Mouse (Mus musculus): ENCODE data around the gene Ngb. TPM values are rescaled to one million over a fixed set of nuclear protein-coding genes. Genes with fewer than 3 reads are reported as not detected.

Ngb gene
- total RNA-seq, 1 experiment: 1.2 TPM

- in situ Hi-C loops (cut with MboI; ENCODE audit: low sequenced_read_pairs in 2 of 2, unreplicated experiment in 2 of 2): no loop called here
- no peak overlapping the region for H3K4me3 ChIP-seq (ENCODE audit: insufficient read depth in 1 of 2, low read depth in 1 of 2, low read length in 2 of 2, poor library complexity in 1 of 2, severe bottlenecking in 1 of 2)
Observed at GRCm38 (mm10) chr12:87107357-87107977, 5.1 kb upstream of the Ngb start.

GRCm38 (mm10) chr12:87104796-87105195 is 2.5 kb upstream of the Ngb start:
- H3K4me1 ChIP-seq (ENCODE audit: control insufficient read depth in 2 of 2, insufficient read depth in 2 of 2, low read length in 2 of 2, poor library complexity in 1 of 2): peaks cover 0 to 2% of the 10 kb centered on the region in 2 experiments; a peak in 1 of 4 replicates
- DNase-seq (ENCODE audit: low read depth, low spot score): no peak
- no peaks in the 10 kb centered on the region for H3K9me3 ChIP-seq (ENCODE audit: control insufficient read depth, insufficient read depth, low read depth, low read length)
- in situ Hi-C loops (cut with MboI; ENCODE audit: low sequenced_read_pairs in 2 of 2, unreplicated experiment in 2 of 2): no loop called here
- no peak overlapping the region for H3K4me3 ChIP-seq (ENCODE audit: insufficient read depth in 1 of 2, low read depth in 1 of 2, low read length in 2 of 2, poor library complexity in 1 of 2, severe bottlenecking in 1 of 2)
- H3K9ac ChIP-seq (ENCODE audit: insufficient read depth, low read depth, low read length, poor library complexity, severe bottlenecking): no peak overlapping the region
- H3K27ac ChIP-seq (ENCODE audit: insufficient read depth, low read depth, low read length, poor library complexity, severe bottlenecking): no peak overlapping the region
- H3K36me3 ChIP-seq (ENCODE audit: control insufficient read depth, insufficient read depth, low read length, poor library complexity, severe bottlenecking): peaks cover 2% of the 10 kb centered on the region; the same call in 1 of the 2 replicates
- no peak for TF ChIP-seq HCFC1 (IDR thresholded peaks at IDR 0.05; ENCODE audit: borderline replicate concordance, insufficient read depth, low read length)
- TF ChIP-seq MAFK (IDR thresholded peaks at IDR 0.05; ENCODE audit: insufficient read depth, low read depth, low read length): no peak
- TF ChIP-seq CHD2 (IDR thresholded peaks at IDR 0.05; ENCODE audit: low read depth, low read length): no peak
- no peak for TF ChIP-seq ZC3H11A (IDR thresholded peaks at IDR 0.05; ENCODE audit: borderline replicate concordance, low read depth, low read length)
- TF ChIP-seq ZNF384 (IDR thresholded peaks at IDR 0.05; ENCODE audit: low read depth, low read length): no peak

More at GRCm38 (mm10) chr12:87107357-87107977, 5.1 kb upstream of the Ngb start:
- H3K36me3 ChIP-seq (ENCODE audit: control insufficient read depth, insufficient read depth, low read length, poor library complexity, severe bottlenecking): peaks cover 2% of the 10 kb centered on the region; the same call in 1 of the 2 replicates
- no peak for DNase-seq (ENCODE audit: low read depth, low spot score)
- no peak overlapping the region for H3K9ac ChIP-seq (ENCODE audit: insufficient read depth, low read depth, low read length, poor library complexity, severe bottlenecking)
- no peaks in the 10 kb centered on the region for H3K9me3 ChIP-seq (ENCODE audit: control insufficient read depth, insufficient read depth, low read depth, low read length)
- H3K27ac ChIP-seq (ENCODE audit: insufficient read depth, low read depth, low read length, poor library complexity, severe bottlenecking): no peak overlapping the region
- H3K4me1 ChIP-seq (ENCODE audit: control insufficient read depth in 2 of 2, insufficient read depth in 2 of 2, low read length in 2 of 2, poor library complexity in 1 of 2): no peaks in the 10 kb centered on the region
- no peak for TF ChIP-seq MAFK (IDR thresholded peaks at IDR 0.05; ENCODE audit: insufficient read depth, low read depth, low read length)
- no peak for TF ChIP-seq HCFC1 (IDR thresholded peaks at IDR 0.05; ENCODE audit: borderline replicate concordance, insufficient read depth, low read length)
- TF ChIP-seq ZC3H11A (IDR thresholded peaks at IDR 0.05; ENCODE audit: borderline replicate concordance, low read depth, low read length): no peak
- no peak for TF ChIP-seq CHD2 (IDR thresholded peaks at IDR 0.05; ENCODE audit: low read depth, low read length)
- no peak for TF ChIP-seq ZNF384 (IDR thresholded peaks at IDR 0.05; ENCODE audit: low read depth, low read length)

GRCm38 (mm10) chr12:87103471-87103870 is 1.1 kb upstream of the Ngb start:
- H3K36me3 ChIP-seq (ENCODE audit: control insufficient read depth, insufficient read depth, low read length, poor library complexity, severe bottlenecking): no peaks in the 10 kb centered on the region
- in situ Hi-C loops (cut with MboI; ENCODE audit: low sequenced_read_pairs in 2 of 2, unreplicated experiment in 2 of 2): no loop called here
- DNase-seq (ENCODE audit: low read depth, low spot score): no peak
- TF ChIP-seq ZNF384 (IDR thresholded peaks at IDR 0.05; ENCODE audit: low read depth, low read length): no peak
- no peak for TF ChIP-seq HCFC1 (IDR thresholded peaks at IDR 0.05; ENCODE audit: borderline replicate concordance, insufficient read depth, low read length)
- TF ChIP-seq ZC3H11A (IDR thresholded peaks at IDR 0.05; ENCODE audit: borderline replicate concordance, low read depth, low read length): no peak
- no peak for TF ChIP-seq CHD2 (IDR thresholded peaks at IDR 0.05; ENCODE audit: low read depth, low read length)
- no peak for TF ChIP-seq MAFK (IDR thresholded peaks at IDR 0.05; ENCODE audit: insufficient read depth, low read depth, low read length)
- peaks cover 0 to 2% of the 10 kb centered on the region in 2 experiments; a peak in 1 of 4 replicates for H3K4me1 ChIP-seq (ENCODE audit: control insufficient read depth in 2 of 2, insufficient read depth in 2 of 2, low read length in 2 of 2, poor library complexity in 1 of 2)
- H3K9me3 ChIP-seq (ENCODE audit: control insufficient read depth, insufficient read depth, low read depth, low read length): no peaks in the 10 kb centered on the region
- no peak overlapping the region for H3K27ac ChIP-seq (ENCODE audit: insufficient read depth, low read depth, low read length, poor library complexity, severe bottlenecking)
- H3K9ac ChIP-seq (ENCODE audit: insufficient read depth, low read depth, low read length, poor library complexity, severe bottlenecking): no peak overlapping the region
- no peak overlapping the region for H3K4me3 ChIP-seq (ENCODE audit: insufficient read depth in 1 of 2, low read depth in 1 of 2, low read length in 2 of 2, poor library complexity in 1 of 2, severe bottlenecking in 1 of 2)

GRCm38 (mm10) chr12:87100331-87100730 is 2.0 kb downstream of the Ngb start:
- in situ Hi-C loops (cut with MboI; ENCODE audit: low sequenced_read_pairs in 2 of 2, unreplicated experiment in 2 of 2): no loop called here
- H3K36me3 ChIP-seq (ENCODE audit: control insufficient read depth, insufficient read depth, low read length, poor library complexity, severe bottlenecking): no peaks in the 10 kb centered on the region
- TF ChIP-seq ZC3H11A (IDR thresholded peaks at IDR 0.05; ENCODE audit: borderline replicate concordance, low read depth, low read length): no peak
- no peak for TF ChIP-seq ZNF384 (IDR thresholded peaks at IDR 0.05; ENCODE audit: low read depth, low read length)
- TF ChIP-seq MAFK (IDR thresholded peaks at IDR 0.05; ENCODE audit: insufficient read depth, low read depth, low read length): no peak
- TF ChIP-seq CHD2 (IDR thresholded peaks at IDR 0.05; ENCODE audit: low read depth, low read length): no peak
- no peak for TF ChIP-seq HCFC1 (IDR thresholded peaks at IDR 0.05; ENCODE audit: borderline replicate concordance, insufficient read depth, low read length)
- no peak overlapping the region for H3K9ac ChIP-seq (ENCODE audit: insufficient read depth, low read depth, low read length, poor library complexity, severe bottlenecking)
- DNase-seq (ENCODE audit: low read depth, low spot score): no peak
- no peaks in the 10 kb centered on the region for H3K9me3 ChIP-seq (ENCODE audit: control insufficient read depth, insufficient read depth, low read depth, low read length)
- peaks cover 0 to 2% of the 10 kb centered on the region in 2 experiments; a peak in 1 of 4 replicates for H3K4me1 ChIP-seq (ENCODE audit: control insufficient read depth in 2 of 2, insufficient read depth in 2 of 2, low read length in 2 of 2, poor library complexity in 1 of 2)
- H3K4me3 ChIP-seq (ENCODE audit: insufficient read depth in 1 of 2, low read depth in 1 of 2, low read length in 2 of 2, poor library complexity in 1 of 2, severe bottlenecking in 1 of 2): no peak overlapping the region
- H3K27ac ChIP-seq (ENCODE audit: insufficient read depth, low read depth, low read length, poor library complexity, severe bottlenecking): no peak overlapping the region
